Mouse (Mus musculus) limb, embryonic 11.5 days (tissue): ENCODE data around the gene Kcnmb1. TPM values are rescaled to one million over a fixed set of nuclear protein-coding genes. Genes with fewer than 3 reads are reported as not detected.

Experiments
- ATAC-seq: fragments of 200-750 bp; cut with Nextera tagmentation; 2 replicates; pipeline ENCODE4 v1.8.0; 2017; ENCODE audit warnings: low read depth; ENCODE audit not compliant: insufficient number of reproducible peaks, low FRiP score, low TSS enrichment
- DNase-seq: peaks from one replicate; pipeline ENCODE4 v3.0.0-alpha.2; 2015; ENCODE audit warnings: low spot score
- H3K27ac ChIP-seq: fragments of 300-500 bp; sonication (generic); replicated peaks from 2 replicates; pipeline ENCODE4 v1.5.1; 2014; ENCODE audit warnings: low read depth, mild to moderate bottlenecking, low read length
- H3K27me3 ChIP-seq: fragments of 300-500 bp; sonication (generic); 2 replicates; pipeline ENCODE4 v1.6.1; 2014; ENCODE audit warnings: mild to moderate bottlenecking, low read length, mixed read lengths; ENCODE audit not compliant: control insufficient read depth, insufficient read depth
- H3K36me3 ChIP-seq: fragments of 300-500 bp; sonication (generic); 2 replicates; pipeline ENCODE4 v1.6.1; 2014; ENCODE audit warnings: mild to moderate bottlenecking, low read length, moderate library complexity, mixed read lengths; ENCODE audit not compliant: control insufficient read depth, insufficient read depth
- H3K4me1 ChIP-seq: fragments of 300-500 bp; sonication (generic); 2 replicates; pipeline ENCODE4 v1.6.1; 2014; ENCODE audit warnings: low read length, mixed read lengths; ENCODE audit not compliant: control insufficient read depth, insufficient read depth
- H3K4me2 ChIP-seq: fragments of 300-500 bp; sonication (generic); 2 replicates; pipeline ENCODE4 v1.6.1; 2014; ENCODE audit warnings: low read depth, mild to moderate bottlenecking, moderate library complexity; ENCODE audit not compliant: severe bottlenecking
- H3K4me3 ChIP-seq: fragments of 300-500 bp; sonication (generic); 2 replicates; pipeline ENCODE4 v1.5.1; 2014; ENCODE audit warnings: low read depth, low read length
- H3K9ac ChIP-seq: fragments of 300-500 bp; sonication (generic); 2 replicates; pipeline ENCODE4 v1.6.1; 2014; ENCODE audit warnings: mild to moderate bottlenecking, low read length
- H3K9me3 ChIP-seq: fragments of 300-500 bp; sonication (generic); 2 replicates; pipeline ENCODE4 v1.6.1; 2016; ENCODE audit warnings: low read length; ENCODE audit not compliant: control insufficient read depth
- WGBS: fragments of 180-500 bp; shearing (Covaris S2); extraction: QIAGEN DNeasy Blood & Tissue Kit; methylation state at CpG from one replicate; pipeline ENCODE4 v1.1.7; 2014; 5-methylcytosine and 5-hydroxymethylcytosine counted together
- polyA plus RNA-seq: library from polyadenylated mRNA; unstranded; fragments of >200 nt; fragmentation: Nextera tagmentation; extraction: Ambion mirVana; gene quantifications from 2 replicates; pipeline ENCODE4 v1.2.1, GENCODE M21; 2014

Gene Kcnmb1
- polyA plus RNA-seq, 1 experiment from 2014 or later = 0.16 TPM

GRCm38 (mm10) chr11:33993496-33993895 is 30.7 kb downstream of the Kcnmb1 start:
- no peak for ATAC-seq
- Histone ChIP-seq H3K9me3 (no peaks in the 10 kb centered on the region), H3K36me3 (no peaks in the 10 kb centered on the region), H3K9ac (no peak overlapping the region), H3K27ac (no peak overlapping the region), H3K27me3 (no peaks in the 10 kb centered on the region), H3K4me2 (no peak overlapping the region), H3K4me3 (no peak overlapping the region), H3K4me1 (0 out of 2 replicates have a peak, but pooled peaks cover 3% of the 10 kb centered on the region)
- no peak for DNase-seq
- WGBS = 60% methylated on average over 5 of the region's 5 CpGs

DNA sequence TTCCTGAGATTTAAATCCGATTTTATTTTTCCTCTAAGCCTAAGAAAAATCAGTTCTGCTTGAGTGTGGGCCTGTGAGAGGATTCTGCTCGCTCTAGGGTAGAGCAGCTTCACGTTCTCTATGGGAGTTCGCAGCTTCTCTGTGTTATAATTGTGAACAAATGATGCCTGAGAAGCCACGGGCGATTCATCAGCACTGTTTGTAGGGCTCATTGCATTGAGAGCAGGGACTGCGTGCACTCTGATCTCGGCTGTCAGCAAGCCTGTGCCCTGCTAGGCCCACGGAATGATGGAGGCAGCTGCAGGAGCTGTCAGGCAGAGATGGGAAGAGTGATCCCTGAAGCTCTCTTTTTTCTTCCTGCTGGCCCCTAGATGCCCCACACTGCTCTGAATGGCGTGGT is 35.4 kb downstream of the Kcnmb1 start:
- 62% methylated on average over 10 of the region's 10 CpGs for WGBS
- Histone ChIP-seq H3K36me3 (no peaks in the 10 kb centered on the region), H3K9me3 (no peaks in the 10 kb centered on the region), H3K4me2 (no peak overlapping the region), H3K27ac (no peak overlapping the region), H3K4me1 (0 out of 2 replicates have a peak, but pooled peaks cover 2% of the 10 kb centered on the region), H3K9ac (no peak overlapping the region), H3K27me3 (no peaks in the 10 kb centered on the region), H3K4me3 (no peak overlapping the region)
- no peak for ATAC-seq
- no peak for DNase-seq

DNA sequence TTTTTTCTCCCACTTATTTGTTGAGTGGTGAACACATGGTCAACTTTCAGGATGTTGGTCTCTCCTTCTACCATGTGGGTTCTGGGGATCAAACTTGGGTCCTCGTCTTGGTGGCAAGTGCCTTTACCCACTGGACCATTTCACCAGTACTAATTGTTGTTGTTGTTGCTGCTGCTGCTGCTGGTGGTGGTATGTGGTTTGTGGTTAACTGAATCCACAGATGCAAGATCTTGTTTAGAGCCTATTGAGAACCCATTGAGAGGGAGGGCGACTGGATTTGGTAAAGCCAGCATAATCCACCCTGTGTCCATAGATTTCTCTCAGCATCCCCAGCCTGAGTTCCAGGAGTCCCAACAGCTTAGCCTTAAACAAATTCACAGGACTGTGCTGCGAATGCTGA is 37.6 kb downstream of the Kcnmb1 start:
- Histone ChIP-seq H3K27ac (no peak overlapping the region), H3K36me3 (no peaks in the 10 kb centered on the region), H3K4me3 (no peak overlapping the region), H3K4me1 (no peaks in the 10 kb centered on the region), H3K9me3 (no peaks in the 10 kb centered on the region), H3K9ac (no peak overlapping the region), H3K4me2 (no peak overlapping the region), H3K27me3 (no peaks in the 10 kb centered on the region)
- ATAC-seq (no peak), DNase-seq (no peak)
- 83% methylated on average over 3 of the region's 3 CpGs for WGBS

DNA sequence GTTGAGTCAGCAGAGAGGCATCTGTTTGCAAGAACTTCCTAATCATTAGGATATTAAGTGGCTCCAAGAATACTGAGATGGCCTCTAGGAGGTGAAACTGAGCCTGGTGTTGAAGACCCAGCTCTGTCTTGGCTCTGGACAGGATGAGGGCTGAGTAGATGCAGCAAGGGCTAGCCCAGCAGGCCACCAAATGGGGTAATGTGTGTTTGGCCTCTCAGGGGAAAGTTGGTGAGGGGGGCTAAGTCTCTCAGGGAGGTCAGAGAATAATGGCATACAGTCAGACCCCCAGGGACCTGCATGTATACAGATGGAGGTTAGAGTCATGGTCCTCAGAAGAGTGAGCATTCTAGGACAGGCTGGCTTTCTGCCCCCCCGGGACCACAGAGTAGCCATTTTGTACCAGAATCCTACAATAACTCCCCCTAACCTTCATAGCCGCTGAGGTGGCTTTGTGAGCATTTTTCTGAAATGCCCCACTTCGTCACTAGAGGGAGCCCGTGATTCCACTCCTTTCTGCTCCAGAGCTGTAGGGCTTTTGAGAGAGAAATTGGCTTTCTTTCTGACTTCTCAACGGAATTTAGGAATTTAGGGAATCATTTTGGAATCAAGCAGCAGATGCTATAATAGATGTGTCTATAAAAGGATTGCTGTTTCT is 39.3 kb downstream of the Kcnmb1 start:
- Histone ChIP-seq H3K4me1 (no peaks in the 10 kb centered on the region), H3K9ac (no peak overlapping the region), H3K27ac (no peak overlapping the region), H3K36me3 (no peaks in the 10 kb centered on the region), H3K4me3 (no peak overlapping the region), H3K4me2 (no peak overlapping the region), H3K27me3 (no peaks in the 10 kb centered on the region), H3K9me3 (no peaks in the 10 kb centered on the region)
- ATAC-seq (no peak), DNase-seq (peak; percentile 73)
- 8% methylated on average over 5 of the region's 5 CpGs for WGBS

DNA sequence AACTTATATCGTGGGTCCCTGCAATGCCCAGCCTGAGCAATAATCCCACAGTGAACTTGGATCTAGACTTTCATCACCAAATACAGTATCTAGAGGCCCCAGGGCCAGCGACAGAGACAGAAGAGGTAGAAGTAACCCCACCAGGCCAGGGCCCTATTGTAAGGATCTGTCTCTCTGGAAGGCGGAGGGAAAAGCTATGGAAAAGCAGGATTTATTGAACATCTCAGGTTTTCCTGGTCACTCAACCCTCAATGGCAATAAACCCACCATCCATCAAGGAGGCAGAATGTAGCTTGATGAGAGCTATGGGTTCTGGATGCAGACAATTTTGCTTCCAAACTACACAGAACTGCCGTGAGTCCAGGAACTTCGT is 39.8 kb downstream of the Kcnmb1 start:
- 69% methylated on average over 5 of the region's 5 CpGs for WGBS
- no peak overlapping the region for H3K27ac ChIP-seq
- no peak overlapping the region for H3K9ac ChIP-seq
- DNase-seq (no peak), ATAC-seq (no peak)
- no peak overlapping the region for H3K4me2 ChIP-seq
- no peaks in the 10 kb centered on the region for H3K4me1 ChIP-seq
- H3K36me3 ChIP-seq = no peaks in the 10 kb centered on the region
- no peak overlapping the region for H3K4me3 ChIP-seq
- no peaks in the 10 kb centered on the region for H3K27me3 ChIP-seq
- no peaks in the 10 kb centered on the region for H3K9me3 ChIP-seq

DNA sequence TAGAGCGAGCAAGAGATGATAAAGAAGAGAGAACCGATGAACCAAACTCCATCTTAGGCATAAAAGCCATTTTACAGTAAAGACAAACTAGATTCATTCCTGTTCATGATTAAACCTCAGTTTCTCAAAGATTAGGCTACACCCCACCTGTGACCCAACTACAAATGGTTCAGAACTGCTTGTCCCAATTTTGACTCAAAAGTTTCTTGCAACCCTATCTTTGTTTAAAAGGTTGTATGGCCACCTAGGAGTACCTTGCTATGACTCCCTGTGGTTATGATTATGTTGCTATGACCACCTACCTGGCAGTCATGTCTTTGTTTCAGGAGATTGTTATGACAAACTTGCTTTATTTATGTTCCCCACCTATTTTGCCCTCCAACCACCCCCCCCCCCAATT is 44.8 kb downstream of the Kcnmb1 start:
- DNase-seq (no peak), ATAC-seq (no peak)
- WGBS = 96% methylated on average over 2 of the region's 2 CpGs
- no peak overlapping the region for H3K4me2 ChIP-seq
- H3K27ac ChIP-seq = no peak overlapping the region
- H3K27me3 ChIP-seq = no peaks in the 10 kb centered on the region
- no peaks in the 10 kb centered on the region for H3K36me3 ChIP-seq
- H3K4me3 ChIP-seq = no peak overlapping the region
- no peak overlapping the region for H3K9ac ChIP-seq
- 0 out of 2 replicates have a peak, but pooled peaks cover 5% of the 10 kb centered on the region for H3K4me1 ChIP-seq
- H3K9me3 ChIP-seq = no peaks in the 10 kb centered on the region

- no peak for ATAC-seq
- no peaks in the 10 kb centered on the region for H3K27me3 ChIP-seq
- H3K4me1 ChIP-seq = 0 out of 2 replicates have a peak, but pooled peaks cover 5% of the 10 kb centered on the region
- H3K4me2 ChIP-seq = no peak overlapping the region
- no peak overlapping the region for H3K27ac ChIP-seq
- WGBS = 85% methylated on average over 11 of the region's 11 CpGs
- H3K36me3 ChIP-seq = no peaks in the 10 kb centered on the region
- H3K4me3 ChIP-seq = no peak overlapping the region
- H3K9me3 ChIP-seq = no peaks in the 10 kb centered on the region
- no peak for DNase-seq
- no peak overlapping the region for H3K9ac ChIP-seq
Measured at GRCm38 (mm10) chr11:34008214-34008613, 45.4 kb downstream of the Kcnmb1 start.

GRCm38 (mm10) chr11:34008702-34009101 is 45.9 kb downstream of the Kcnmb1 start:
- no peaks in the 10 kb centered on the region for H3K27me3 ChIP-seq
- H3K4me3 ChIP-seq = no peak overlapping the region
- peak; percentile 78 for DNase-seq
- no peaks in the 10 kb centered on the region for H3K36me3 ChIP-seq
- H3K4me1 ChIP-seq = 0 out of 2 replicates have a peak, but pooled peaks cover 5% of the 10 kb centered on the region
- no peak overlapping the region for H3K9ac ChIP-seq
- no peaks in the 10 kb centered on the region for H3K9me3 ChIP-seq
- no peak overlapping the region for H3K4me2 ChIP-seq
- no peak for ATAC-seq
- no peak overlapping the region for H3K27ac ChIP-seq
- 48% methylated on average over 9 of the region's 9 CpGs for WGBS
